Mouse (Mus musculus): ENCODE measurements around the gene Cx3cr1.

Cx3cr1 gene

DNA sequence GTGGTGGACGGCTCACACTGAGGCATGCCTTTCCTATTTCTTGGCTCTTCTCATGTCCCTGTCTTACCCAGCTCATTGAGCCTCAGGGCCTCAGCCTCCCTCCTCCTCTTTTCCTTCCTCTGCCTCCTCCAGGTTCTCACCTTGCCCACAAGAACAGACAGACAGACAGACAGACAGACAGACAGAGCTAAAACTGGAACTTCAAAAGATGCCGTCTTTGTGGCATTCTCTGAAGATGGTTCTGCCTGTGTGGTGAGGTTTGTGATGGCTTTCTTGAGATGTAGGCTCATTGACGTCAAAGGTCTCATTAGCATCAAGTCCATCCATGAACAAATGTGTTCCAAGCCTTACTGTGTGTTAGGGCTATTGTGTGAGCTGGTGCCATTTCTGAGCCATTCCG, 13.0 kb upstream of the Cx3cr1 start:
- no peak for DNase-seq (ENCODE audit: low read depth)

DNA sequence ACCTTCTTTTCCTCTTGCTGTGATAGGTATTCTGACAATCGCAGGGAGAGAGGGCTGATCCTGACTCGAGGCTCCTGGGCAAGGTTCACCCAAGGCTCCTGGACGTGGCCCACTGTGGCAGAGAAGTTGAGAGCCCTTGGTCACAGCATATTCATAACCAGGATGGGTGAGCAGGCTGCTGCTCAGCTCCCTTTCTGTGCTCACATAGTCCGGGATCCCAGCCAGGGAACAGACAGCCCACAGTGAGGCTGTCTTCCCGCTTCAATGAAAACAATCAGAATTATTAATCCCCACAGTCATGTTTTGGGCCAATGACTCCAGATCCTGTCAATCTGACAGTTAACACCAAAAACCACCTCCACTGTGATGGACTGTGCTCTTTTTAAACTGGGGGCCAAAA, 12.3 kb upstream of the Cx3cr1 start:
- no peak for DNase-seq (ENCODE audit: low read depth)

DNA sequence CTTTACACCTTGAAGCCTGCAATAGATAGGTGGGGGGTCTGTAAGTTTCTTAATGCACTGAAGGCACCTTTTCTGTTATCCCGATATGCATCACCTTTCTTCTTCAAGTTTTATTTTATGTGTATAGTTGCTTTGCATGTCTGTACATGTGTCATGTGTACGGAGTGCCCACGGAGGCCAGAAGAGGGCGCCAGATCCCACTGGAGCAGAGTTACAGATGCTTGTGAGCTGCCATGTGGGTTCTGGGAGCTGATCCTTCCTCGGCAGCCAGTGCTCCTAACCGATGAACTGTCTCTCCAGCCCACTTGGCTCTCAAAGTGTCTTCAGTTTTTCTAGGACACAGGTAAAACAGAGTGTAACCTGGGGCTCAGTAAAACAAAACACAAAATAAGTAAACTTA, 11.6 kb upstream of the Cx3cr1 start:
- no peak for DNase-seq (ENCODE audit: low read depth)

DNA sequence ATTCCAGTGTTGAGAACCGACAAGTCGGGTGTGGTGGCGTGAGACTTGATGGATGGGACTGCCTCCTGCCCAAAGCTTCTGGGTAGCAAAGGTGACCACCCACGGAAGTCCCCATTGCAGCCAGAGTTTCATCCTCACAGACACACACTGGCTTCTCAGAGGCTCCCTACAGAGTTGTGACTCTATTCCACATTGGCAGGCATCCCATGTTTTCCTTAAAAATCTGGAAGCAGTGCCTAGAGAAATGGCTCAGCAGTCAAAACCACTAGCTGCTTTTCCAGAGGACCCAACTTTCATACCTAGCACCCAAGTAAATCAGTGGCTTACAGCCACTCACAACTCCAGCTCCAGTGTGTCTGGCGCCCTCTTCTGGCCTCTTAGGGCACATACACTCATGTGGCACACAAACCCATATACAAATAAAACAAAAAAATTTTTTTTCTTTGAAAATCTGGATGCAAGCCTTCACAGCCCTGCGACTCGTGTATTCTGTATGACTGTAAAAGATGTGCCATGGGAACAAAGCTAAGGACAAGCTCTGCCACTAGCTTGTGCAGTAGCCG, 10.9 kb upstream of the Cx3cr1 start:
- no peak for DNase-seq (ENCODE audit: low read depth)

DNA sequence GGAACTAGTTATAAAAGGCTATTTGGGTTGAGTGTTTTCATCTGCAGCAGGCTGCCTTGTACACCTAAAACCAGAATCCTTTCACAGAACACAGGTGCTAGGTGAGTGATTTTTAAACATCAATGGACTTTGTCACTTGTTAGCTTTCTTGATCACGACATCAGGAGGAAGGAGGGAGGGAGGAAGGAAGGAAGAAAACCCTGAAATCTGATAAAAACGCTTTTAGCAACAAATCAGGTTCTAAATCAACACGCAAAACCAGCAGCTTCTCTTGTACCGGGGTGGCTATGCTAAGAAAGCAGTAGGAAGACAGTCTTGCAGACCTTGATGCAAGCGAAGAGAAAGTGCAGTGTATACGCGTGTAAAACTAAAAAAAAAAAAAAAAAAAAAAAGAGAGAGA, 10.2 kb upstream of the Cx3cr1 start:
- no peak for DNase-seq (ENCODE audit: low read depth)

DNA sequence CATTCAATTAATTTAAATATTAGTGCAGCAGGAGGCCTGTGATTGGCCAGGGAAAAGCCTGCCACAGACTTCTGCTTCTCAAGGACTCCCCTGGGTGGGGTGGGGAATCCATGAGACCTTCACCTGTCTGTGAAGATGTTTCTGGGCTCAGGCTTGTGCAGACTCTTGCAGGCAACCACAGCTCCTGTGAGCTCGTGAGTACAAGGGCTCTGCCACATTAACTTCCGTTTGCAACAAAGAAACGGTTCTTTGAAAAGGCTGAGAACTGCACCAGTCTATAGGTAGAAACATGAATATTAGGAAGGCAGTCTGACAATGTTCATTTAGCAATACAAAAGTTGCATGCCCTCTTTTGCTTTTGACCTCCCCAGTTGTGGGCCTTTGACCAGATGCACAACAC, 8.6 kb upstream of the Cx3cr1 start:
- DNase-seq (ENCODE audit: low read depth): no peak

DNA sequence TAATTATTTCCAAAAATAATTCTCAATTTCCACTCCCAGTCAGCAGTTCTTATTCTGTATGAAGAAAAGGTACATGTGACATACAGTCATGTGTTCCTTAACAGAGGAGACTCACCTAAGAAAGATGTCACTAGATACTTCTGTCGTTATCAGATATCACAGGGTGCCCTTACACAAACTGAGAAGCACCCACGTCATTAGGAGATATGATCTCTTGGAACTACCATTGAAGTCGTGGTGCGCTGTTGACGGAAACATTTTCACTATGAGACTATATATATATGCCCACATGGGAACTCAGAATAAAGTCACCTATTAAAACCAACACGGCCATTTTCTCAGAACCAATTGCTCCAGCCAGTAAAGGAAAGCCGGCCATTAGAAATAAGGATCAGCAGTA, 4.8 kb upstream of the Cx3cr1 start:
- DNase-seq (ENCODE audit: low read depth): no peak

DNA sequence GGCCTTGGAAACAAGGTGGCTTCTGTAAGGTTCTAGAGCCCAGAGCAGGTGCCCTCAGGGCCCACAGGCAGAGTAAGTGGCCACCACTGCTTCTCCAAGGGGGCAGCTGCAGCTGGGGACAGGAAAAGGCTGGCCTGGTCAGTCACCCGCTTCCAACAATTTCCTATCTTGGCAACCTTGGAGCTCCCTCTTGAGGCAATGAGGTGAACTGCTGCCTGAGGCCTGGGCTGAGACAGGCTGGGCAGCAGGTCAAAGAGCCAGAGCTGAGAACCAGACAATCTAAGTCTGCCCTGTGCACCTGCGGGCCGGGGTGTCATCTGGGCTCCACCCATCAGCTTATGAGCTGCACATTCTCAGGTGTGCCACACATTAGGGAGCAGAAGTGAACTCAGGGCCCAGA, 3.5 kb upstream of the Cx3cr1 start:
- DNase-seq (ENCODE audit: low read depth): no peak

DNA sequence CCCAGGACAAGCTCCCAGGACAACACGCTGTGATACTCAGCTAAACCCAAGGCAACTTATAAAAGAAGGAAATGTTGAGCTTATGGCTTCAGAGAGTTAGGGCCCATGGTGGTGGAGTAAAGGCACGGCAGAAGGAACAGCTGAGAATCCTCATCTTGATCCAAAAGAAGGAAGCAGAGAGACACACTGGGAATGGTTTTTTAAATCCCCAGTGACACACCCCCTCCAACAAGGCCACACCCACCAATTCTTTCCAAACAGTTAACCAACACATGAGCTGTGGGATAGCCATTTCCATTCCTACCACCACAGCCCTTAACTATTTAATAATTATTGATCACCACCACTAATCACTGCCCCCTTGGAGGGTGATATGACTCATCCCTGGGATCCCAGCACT, 1.6 kb upstream of the Cx3cr1 start:
- no peak for DNase-seq (ENCODE audit: low read depth)

DNA sequence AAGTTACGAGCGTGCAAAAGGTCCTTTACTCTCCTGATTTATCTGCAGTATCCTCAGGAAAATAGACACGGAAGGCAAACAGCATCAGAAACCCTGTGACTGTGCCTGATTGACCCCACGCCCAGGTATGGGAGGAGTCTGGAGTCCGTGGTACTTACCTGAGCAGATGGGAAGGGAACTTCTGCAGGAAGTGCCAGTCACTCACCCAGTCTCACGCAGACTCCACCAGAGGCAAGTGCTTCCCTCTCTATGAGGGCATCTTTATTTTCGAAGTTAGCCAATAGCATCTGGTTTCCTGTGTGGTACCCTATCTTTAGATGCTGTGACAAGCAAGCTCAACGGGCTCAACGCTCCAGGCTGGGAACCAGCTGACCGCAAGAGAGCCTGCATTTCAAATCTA, 1.6 kb downstream of the Cx3cr1 start:
- DNase-seq (ENCODE audit: low read depth): no peak

DNA sequence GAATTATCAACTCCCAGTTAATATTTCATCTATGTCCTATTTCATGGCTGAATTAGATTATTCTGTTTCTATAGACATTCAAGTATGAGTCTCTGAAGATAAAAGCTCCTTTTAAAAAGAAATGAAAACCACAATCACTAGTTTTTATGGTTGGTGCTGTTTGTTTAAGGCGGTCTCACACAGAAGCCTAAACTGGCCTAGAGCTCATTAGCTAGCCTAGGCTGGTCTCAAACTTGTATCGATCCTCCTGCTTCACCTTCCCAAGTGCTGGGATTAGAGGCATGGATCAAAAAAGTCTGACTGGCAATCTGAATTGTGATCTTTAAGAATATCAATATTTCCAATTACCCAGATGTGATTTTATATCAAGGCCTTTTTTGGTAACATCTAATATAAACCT, 2.1 kb downstream of the Cx3cr1 start:
- no peak for DNase-seq (ENCODE audit: low read depth)

DNA sequence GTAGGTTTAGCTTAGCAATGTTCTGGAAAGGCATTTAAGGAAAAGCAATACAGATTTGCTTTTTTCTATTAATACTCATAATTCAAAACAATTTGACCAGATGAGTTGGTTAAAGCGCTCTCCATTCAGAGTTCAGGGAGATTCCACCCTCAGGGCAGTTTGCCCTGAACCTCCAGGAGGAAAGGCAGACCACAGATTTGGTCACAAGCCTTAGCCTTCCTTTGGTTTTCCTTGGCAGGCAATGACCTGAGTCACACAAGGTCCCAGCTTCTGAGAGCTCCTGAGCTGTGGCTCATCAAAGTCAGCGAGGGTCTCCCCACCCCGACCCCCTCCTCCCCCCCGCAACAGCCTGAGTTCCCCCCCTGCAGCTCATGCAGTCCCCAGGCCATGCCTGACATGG, 5.4 kb downstream of the Cx3cr1 start:
- DNase-seq (ENCODE audit: low read depth): no peak

DNA sequence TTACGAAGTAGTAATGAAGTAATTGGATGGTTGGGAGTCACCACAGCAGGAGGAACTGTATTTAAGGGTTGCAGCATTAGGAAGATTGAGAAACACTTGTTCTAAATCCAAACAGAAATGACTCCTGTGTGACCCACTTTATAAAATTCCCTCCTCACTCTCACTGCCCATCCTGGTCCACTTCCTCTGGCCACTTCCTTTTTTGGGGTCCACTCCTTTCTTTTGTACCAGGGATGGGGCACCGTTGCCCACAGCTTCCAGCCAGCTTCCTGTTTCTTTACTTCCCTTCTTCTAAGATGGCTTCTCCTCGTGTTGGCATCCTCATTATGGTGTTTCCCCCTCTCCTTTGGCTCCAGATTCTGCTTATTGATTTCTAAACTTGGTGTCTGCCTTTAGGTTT, 10.9 kb downstream of the Cx3cr1 start:
- DNase-seq (ENCODE audit: low read depth): no peak

DNA sequence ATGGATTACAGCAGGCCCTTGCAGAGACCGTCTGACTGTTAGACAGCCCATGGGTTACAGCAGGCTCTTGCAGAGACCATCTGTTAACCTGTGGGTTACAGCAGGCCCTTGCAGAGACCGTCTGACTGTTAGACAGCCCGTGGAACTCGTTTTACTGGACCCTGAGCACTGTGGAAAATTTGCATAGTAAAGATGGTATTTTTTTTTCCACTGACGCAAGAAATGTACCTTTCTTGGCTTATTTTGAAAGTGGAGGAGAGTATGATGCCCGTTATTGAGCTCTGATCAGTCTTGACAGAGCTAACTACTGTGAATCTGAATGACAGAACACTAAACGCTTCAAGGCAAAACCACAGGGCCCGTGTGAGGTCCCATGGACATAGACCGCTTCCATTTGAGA, 13.5 kb downstream of the Cx3cr1 start:
- DNase-seq (ENCODE audit: low read depth): no peak

DNA sequence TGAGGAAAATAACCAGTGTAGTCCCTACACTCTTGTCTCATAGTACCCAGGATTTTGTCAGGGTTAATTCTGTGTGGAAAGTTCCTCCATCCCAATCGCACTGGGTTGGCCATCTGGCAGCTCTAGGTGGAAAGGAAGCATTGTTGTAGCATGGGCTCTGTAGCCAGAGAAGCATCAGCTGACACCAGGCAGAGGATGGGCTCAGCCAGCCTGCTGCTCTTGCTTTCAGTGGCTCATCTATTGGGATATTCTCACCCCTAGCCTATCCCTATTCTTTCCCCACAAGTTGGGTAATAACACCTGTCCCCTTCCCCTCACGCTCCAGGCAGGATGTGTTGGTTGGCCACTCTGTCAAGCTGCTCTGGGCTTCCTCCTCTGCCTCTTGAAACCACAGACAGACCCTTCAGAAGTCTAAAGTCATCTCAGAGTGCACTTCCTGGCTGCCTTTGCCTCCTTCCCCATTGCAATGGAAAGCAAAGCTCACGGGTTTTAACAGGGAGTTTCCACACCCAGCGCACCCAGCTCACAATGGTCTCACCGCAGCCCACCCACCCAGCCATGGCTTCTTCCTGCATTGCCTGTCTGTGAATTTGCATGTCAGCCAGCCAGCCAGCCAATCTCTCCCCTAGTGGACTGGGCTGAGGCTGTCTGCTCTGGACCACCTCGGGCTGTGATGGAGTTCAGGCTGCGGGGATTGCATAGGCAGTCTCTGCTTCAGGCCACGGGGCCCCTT, 15.0 kb downstream of the Cx3cr1 start:
- no peak for DNase-seq (ENCODE audit: low read depth)

DNA sequence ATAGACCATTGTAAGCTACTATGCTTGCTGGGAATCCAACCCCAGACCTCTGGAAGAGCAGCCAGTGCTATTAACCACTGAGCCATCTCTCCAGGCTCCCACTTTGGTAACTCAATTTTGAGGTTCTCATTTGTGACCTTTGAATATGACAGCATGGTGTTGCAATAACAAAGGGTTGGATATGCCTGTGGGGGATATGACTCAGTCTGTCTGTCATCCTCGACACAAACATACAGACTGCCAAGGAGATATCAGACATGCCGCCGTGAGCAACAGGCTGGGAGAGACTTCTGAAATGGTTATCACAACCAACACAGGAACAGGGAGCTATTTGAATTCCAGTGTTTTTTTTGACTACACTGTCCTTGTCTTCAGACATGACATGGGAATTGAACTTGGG, 20.3 kb downstream of the Cx3cr1 start:
- DNase-seq (ENCODE audit: low read depth): no peak

DNA sequence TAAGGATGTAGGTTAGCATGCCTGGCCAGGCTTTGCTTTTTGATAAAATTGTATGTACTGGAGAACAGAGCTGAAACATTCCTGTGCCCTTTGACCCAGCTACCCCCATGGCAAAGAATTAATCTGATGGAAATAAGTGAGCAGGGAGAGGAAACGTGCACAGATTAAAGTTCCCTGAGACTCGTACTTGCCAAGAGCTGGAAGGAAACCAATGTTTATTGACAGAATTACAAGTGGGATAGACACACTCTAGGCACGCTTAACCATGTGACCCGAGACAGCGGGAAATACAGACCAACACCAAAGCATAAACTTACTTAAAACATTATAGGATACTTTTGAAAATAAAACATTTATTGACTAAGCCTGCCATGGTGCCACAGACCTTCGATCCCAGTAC, 21.2 kb downstream of the Cx3cr1 start:
- DNase-seq (ENCODE audit: low read depth): no peak

DNA sequence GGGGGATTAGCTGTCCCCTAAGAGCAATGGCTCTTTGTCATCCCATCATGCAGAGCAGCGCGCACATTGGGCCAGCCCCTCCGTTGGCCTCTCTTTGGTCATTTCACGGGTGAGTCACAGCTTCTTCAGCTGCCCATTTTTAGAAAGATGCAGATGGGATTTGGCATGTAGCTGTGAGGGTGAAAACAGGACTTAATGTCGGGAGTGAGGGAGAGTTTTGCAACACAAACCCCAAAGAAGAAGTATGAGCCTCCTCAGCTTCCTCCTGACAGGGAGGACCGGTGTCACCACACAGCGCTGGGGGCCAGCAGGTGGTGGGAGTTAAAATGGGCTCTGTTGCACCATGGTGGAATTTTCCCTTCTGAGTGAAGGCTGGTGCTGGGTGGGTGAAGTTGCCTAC, 26.6 kb downstream of the Cx3cr1 start:
- no peak for DNase-seq (ENCODE audit: low read depth)

DNA sequence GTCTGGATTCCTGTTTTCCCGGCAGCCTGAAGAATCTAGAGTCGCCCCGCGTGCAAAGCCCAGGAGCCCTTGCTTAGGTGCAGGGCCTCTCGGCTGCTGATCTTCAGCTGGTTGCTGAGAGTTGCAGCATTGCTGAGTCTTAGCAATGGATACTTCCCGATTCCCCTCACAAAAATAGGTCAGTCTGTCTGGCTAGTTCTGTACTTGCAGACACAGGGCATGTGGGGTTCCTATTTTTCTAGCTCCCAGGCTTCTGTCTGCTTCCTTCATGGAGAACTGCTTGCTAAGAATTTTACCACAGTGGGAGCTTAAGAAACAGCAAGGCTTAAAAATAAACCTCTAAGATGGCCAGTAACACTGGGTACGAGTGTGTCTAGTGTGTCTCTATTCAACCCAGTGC, 32.3 kb downstream of the Cx3cr1 start:
- DNase-seq (ENCODE audit: low read depth): no peak

DNA sequence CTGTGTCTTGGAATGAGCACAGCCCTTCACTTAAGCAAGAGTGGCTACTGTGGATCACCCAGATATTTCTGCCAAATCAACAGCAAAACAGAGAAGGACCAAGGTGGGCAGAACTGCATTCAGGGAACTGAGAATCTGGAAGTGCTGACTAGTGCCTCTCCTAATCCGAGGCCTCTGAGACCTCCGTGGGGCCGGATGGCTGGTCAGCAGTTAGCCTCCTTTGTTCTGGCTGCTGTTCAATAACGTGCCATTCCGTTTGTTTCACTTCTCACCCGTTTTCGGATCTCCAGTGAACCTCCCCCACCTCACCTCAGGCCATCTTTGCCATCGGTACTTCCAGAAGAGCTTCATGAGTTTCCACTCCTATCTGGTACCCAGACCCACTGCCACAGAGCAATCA, 35.3 kb downstream of the Cx3cr1 start:
- DNase-seq (ENCODE audit: low read depth): no peak

DNA sequence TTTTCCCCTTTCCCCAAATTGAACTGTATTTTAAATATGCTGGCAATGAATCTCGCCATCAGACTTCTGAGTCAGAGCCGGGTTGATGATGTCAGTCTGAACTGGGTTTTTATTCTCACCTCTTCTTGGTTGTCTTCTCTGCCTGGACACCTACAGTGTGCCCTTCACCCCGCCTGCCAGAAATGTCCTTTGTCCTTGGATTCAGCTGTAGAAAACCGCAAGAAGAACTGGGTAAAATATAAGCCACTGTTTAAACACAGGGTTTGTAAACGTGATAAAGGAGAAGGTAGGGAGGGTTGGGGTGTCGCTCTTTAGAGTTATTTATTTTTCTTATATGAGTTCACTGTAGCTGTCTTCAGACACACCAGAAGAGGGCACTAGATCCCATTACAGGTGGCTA, 37.0 kb downstream of the Cx3cr1 start:
- DNase-seq (ENCODE audit: low read depth): no peak

DNA sequence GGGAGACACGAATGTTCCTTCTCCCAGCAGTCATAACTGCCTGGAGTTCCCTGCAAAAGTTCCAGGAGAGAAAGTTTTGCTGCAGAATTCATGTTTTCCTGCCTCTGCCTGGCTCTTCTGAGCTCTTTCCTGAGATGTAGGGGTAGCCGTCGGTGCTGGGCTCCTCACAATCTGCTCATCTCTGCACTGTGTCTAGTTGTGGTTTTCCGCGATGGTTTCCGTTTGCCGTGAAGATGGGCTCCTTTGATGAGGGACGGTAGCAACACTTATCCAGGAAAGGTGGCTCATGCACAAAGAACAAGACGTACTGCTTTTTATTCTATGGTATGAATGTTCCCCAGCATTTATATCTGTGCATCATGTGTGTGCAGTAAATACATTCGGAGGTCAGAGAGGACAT, 39.3 kb downstream of the Cx3cr1 start:
- no peak for DNase-seq (ENCODE audit: low read depth)

DNA sequence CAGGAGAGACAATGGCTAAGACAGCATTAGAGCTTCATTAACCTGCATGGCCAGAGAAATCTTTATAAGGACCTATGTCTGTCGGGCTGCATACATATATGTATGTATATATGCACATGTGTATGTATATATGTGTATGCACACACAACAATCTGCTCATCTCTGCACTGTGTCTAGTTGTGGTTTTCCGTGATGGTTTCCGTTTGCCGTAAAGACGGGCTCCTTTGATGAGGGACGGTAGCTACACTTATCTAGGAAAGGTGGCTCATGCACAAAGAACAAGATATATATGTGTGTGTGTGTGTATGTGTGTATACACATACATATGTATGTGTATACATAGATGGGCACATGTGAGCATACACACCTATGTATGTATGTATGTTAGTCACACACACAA, 39.8 kb downstream of the Cx3cr1 start:
- DNase-seq (ENCODE audit: low read depth): no peak

DNA sequence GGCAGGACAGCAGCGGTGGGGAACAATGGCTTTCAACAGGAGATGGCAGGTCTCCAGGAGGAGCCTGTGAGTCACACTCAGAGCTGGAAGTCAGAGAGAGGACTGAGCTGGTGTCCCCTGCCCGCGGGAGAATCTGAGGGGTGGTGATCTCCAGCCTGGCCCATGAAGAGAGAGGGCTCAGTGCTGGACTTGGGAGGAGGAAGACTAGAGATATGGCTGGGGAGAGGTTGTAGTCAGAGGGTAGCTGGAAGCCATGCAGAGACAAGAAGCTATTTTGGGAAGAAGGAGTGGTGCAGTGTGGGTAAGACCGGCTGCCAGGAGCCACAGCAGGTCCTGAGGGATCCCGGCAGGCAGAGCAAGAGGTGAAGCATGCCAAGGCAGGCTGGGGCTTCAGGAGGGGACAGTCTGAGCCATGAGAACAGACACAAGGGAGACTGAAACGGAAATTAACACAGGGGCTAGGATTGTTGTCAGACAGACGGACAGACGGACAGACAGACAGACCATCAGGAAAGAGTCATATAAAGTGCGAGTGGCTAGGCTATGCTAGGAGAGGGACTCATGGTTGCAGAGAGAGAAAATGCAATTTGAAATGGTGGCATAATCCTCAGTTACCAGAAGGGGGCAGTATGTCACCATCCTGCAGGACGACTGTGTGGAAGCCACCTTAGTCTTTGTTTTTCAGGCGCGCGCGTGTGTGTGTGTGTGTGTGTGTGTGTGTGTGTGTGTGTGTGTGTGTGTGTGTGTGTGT, 42.1 kb downstream of the Cx3cr1 start:
- no peak for DNase-seq (ENCODE audit: low read depth)
